Mouse (Mus musculus) cerebellum, adult 2 months (tissue): ENCODE measurements at regions not wholly inside any gene's neighbourhood (a gene's known extent, or its start where the extent isn't known, plus 50 kb on each side); places are given as distances from the start of the nearest gene placed in this dataset.

Experiments used
- CTCF ChIP-seq: fragments of 200-500 bp; IDR thresholded peaks from 2 replicates; pipeline ENCODE4 v1.5.1; 2011; ENCODE audit warnings: low read depth, mild to moderate bottlenecking, control low read depth, low read length, moderate library complexity, borderline replicate concordance; ENCODE audit not compliant: insufficient read depth
- POLR2A ChIP-seq: fragments of 200-500 bp; IDR thresholded peaks from 2 replicates; pipeline ENCODE4 v1.6.1; 2011; ENCODE audit warnings: low read length, control low read depth, borderline replicate concordance; ENCODE audit not compliant: insufficient read depth

DNA sequence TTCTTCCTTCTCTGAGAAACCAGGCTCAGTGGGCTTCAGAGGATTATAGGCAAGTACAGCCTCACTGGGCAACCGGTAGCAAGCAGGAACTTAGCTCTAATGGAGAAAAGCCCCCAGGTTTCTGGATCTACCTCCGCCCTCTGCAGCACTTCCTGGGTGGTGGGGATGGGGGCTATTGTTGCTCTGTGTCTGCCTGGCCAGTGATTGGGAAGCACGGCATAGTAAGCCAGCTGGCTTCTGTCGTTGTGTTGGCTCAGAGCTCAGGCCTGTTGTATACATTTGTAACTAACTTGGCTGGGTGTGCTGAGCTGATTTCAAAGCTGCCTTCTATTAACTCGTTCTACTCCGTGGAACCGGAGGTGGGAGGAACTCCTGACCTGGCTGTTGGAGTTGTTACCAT lies 58.9 kb upstream of the Gjb5 start:
- TF ChIP-seq POLR2A = no peak
- no peak for TF ChIP-seq CTCF
